Mouse (Mus musculus) myocyte (in vitro differentiated cells): ENCODE data around the gene Irf7.

Experiments
- E2F4 ChIP-seq: IDR thresholded peaks from one replicate; pipeline ENCODE4 v1.6.1; 2011; ENCODE audit warnings: mild to moderate bottlenecking, control low read depth, moderate library complexity; ENCODE audit not compliant: insufficient read depth
- MAX ChIP-seq: IDR thresholded peaks from one replicate; pipeline ENCODE4 v1.6.1; 2011; ENCODE audit warnings: low read depth, mild to moderate bottlenecking, control low read depth
- MYOD1 ChIP-seq, 3 experiments: IDR thresholded peaks; one replicate each; pipeline ENCODE4 v1.6.1; 2011; ENCODE audit warnings: control low read depth in 2 of 3, low read depth in 2 of 3, mild to moderate bottlenecking in 2 of 3, moderate library complexity in 1 of 3; ENCODE audit not compliant: insufficient read length in 2 of 3, control insufficient read depth in 1 of 3
- POLR2A ChIP-seq: IDR thresholded peaks from one replicate; pipeline ENCODE4 v1.6.1; 2011; ENCODE audit warnings: low read depth, mild to moderate bottlenecking, control low read depth, moderate library complexity; ENCODE audit not compliant: insufficient read length

GRCm38 (mm10) chr7:141216894-141217293, 49.4 kb downstream of the Irf7 start:
- no peak for TF ChIP-seq MAX
- no peak for TF ChIP-seq E2F4
- peak in 2 of 3 experiments; percentile 67 to 78 for TF ChIP-seq MYOD1 (IDR thresholded peaks at IDR 0.05; ENCODE audit: control insufficient read depth in 1 of 3, insufficient read length in 2 of 3, low read depth in 2 of 3)
- peak; percentile 30 for TF ChIP-seq POLR2A
